17 mouse cellular contexts compared by ENCODE assay signal in the genomic region with DNA sequence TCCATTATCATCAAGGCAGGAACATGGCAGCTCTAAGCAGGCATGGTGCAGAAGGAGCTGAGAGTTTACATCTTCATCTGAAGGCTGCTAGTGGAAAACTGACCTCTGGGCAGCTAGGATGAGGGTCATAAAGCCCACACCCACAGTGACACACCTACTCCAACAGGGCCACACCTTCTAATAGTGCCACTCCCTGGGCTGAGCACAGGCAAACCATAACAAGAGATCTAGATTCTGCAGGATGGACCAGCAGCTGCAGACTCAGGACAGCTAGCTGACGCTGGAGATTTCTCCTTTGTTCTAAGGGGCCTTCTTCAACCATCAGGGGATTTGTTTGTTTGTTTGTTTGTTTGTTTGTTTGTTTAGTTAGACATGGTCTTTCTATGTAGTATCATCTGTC.
"Had no signal": no experiment of that assay in that cellular context is flagged by ENCODE, and none has a peak within 500 bp of the region (broad histone marks: within the 10 kb centered on the region; RNA-seq: fewer than 3 reads in every experiment).

No protein-coding gene starts in this region.

- H3K27ac ChIP-seq: limb, embryonic 10.5 days; limb, embryonic 13.5 days; macrophage; midbrain, embryonic 12.5 days; midbrain, embryonic 15.5 days; neural tube, embryonic 12.5 days; neural tube, embryonic 15.5 days; stomach, embryonic 15.5 days had no signal

- DNase-seq: kidney, adult 2 months; kidney, postnatal 10 days; kidney, postnatal 36 days; lung, embryonic 14.5 days; right cerebral cortex, adult 18-20 months; right cerebral cortex, postnatal 25 days; spleen, adult 18-20 months; thymus, postnatal 36 days had no signal

- H3K9me3 ChIP-seq: limb, embryonic 10.5 days; limb, embryonic 13.5 days; midbrain, embryonic 12.5 days; midbrain, embryonic 15.5 days; neural tube, embryonic 12.5 days; neural tube, embryonic 15.5 days; stomach, embryonic 15.5 days had no signal

- H3K9ac ChIP-seq: limb, embryonic 13.5 days; lung, embryonic 14.5 days; midbrain, embryonic 12.5 days; midbrain, embryonic 15.5 days; neural tube, embryonic 12.5 days; neural tube, embryonic 15.5 days; stomach, embryonic 15.5 days had no signal

- ATAC-seq: lung, postnatal 0 days; midbrain, embryonic 15.5 days had no signal

- H3K27me3 ChIP-seq: limb, embryonic 13.5 days; midbrain, embryonic 15.5 days; neural tube, embryonic 12.5 days; neural tube, embryonic 15.5 days; stomach, embryonic 15.5 days had no signal

- H3K4me1 ChIP-seq: stomach, embryonic 15.5 days had no signal

- H3K36me3 ChIP-seq: limb, embryonic 10.5 days; limb, embryonic 13.5 days; midbrain, embryonic 12.5 days; midbrain, embryonic 15.5 days; neural tube, embryonic 12.5 days; neural tube, embryonic 15.5 days; stomach, embryonic 15.5 days had no signal

- H3K4me3 ChIP-seq: limb, embryonic 10.5 days; limb, embryonic 13.5 days; midbrain, embryonic 12.5 days; midbrain, embryonic 15.5 days; neural tube, embryonic 12.5 days; neural tube, embryonic 15.5 days; stomach, embryonic 15.5 days had no signal

- H3K4me2 ChIP-seq: limb, embryonic 13.5 days; lung, embryonic 14.5 days; midbrain, embryonic 12.5 days; midbrain, embryonic 15.5 days; neural tube, embryonic 12.5 days; neural tube, embryonic 15.5 days; stomach, embryonic 15.5 days had no signal
